Mouse (Mus musculus) ES-E14 (cell line): ENCODE measurements at regions not wholly inside any gene's neighbourhood (a gene's known extent, or its start where the extent isn't known, plus 50 kb on each side); places are given as distances from the start of the nearest gene placed in this dataset.

Experiments used
- HCFC1 ChIP-seq: IDR thresholded peaks from 2 replicates; pipeline ENCODE4 v1.6.1; 2012; ENCODE audit warnings: low read length, inconsistent platforms, borderline replicate concordance; ENCODE audit not compliant: insufficient read depth
- MAFK ChIP-seq: IDR thresholded peaks from 2 replicates; pipeline ENCODE4 v1.6.1; 2014; ENCODE audit warnings: mild to moderate bottlenecking, low read depth, low read length, inconsistent platforms; ENCODE audit not compliant: insufficient read depth
- ZNF384 ChIP-seq: IDR thresholded peaks from 2 replicates; pipeline ENCODE4 v1.6.1; 2012; ENCODE audit warnings: low read depth, low read length, inconsistent platforms

GRCm38 (mm10) chr12:28342735-28343134, 209.5 kb downstream of the Dcdc2c start:
- TF ChIP-seq HCFC1 (no peak), ZNF384 (no peak), MAFK (no peak)
